Mouse (Mus musculus) layer of hippocampus, postnatal 36 days (tissue): ENCODE results near the gene Abcc8. TPM values are rescaled to one million over a fixed set of nuclear protein-coding genes. Genes with fewer than 3 reads are reported as not detected.
A peak's percentile ranks its signal among the peaks of the same experiment; 100 is the strongest.
"Not testable (repeated sequence)": the region's sequence is repeated elsewhere in the genome, so short reads cannot be mapped to it uniquely, and the experiment has no call there.

Experiments used
- DNase-seq, 2 experiments: peaks; one replicate each; pipeline ENCODE4 v3.0.0; 2022
- total RNA-seq, 2 experiments: library from RNA; stranded (reverse); gene quantifications; 2 replicates each; pipeline ENCODE4 v1.2.3; 2021

The Abcc8 gene
- total RNA-seq: 10 to 100 TPM; 50.7 to 59.2 TPM

GRCm38 (mm10) chr7:46179431-46180275 lies at the start of gene Abcc8:
Abcc8 (minus strand) TSS chr7:46180033.
- peak; percentile 27 to 33 for DNase-seq

- DNase-seq: no peak
Observed at GRCm38 (mm10) chr7:46226936-46227335, 47.1 kb upstream of the Abcc8 start.

- peak; percentile 31 to 32 for DNase-seq
Observed at GRCm38 (mm10) chr7:46226253-46226652, 46.4 kb upstream of the Abcc8 start.

GRCm38 (mm10) chr7:46220591-46221129 lies 40.8 kb upstream of the Abcc8 start:
- DNase-seq: no peak

GRCm38 (mm10) chr7:46218415-46218814 lies 38.6 kb upstream of the Abcc8 start:
- no peak for DNase-seq

- no peak for DNase-seq
Observed at GRCm38 (mm10) chr7:46216481-46216880, 36.6 kb upstream of the Abcc8 start.

- DNase-seq: no peak
Observed at GRCm38 (mm10) chr7:46210276-46210675, 30.4 kb upstream of the Abcc8 start.

- no peak for DNase-seq
Observed at GRCm38 (mm10) chr7:46208131-46208530, 28.3 kb upstream of the Abcc8 start.

- DNase-seq: no peak
Observed at GRCm38 (mm10) chr7:46204775-46205174, 24.9 kb upstream of the Abcc8 start.

GRCm38 (mm10) chr7:46204046-46204471 lies 24.2 kb upstream of the Abcc8 start:
- DNase-seq: peak; percentile 48 to 60

- DNase-seq: no peak
Observed at GRCm38 (mm10) chr7:46201649-46202048, 21.8 kb upstream of the Abcc8 start.

- no peak for DNase-seq
Observed at GRCm38 (mm10) chr7:46200021-46200420, 20.2 kb upstream of the Abcc8 start.

GRCm38 (mm10) chr7:46195356-46195755 lies 15.5 kb upstream of the Abcc8 start:
- DNase-seq: no peak

- no peak for DNase-seq
Observed at GRCm38 (mm10) chr7:46184232-46184631, 4.4 kb upstream of the Abcc8 start.

GRCm38 (mm10) chr7:46181590-46181989 lies 1.8 kb upstream of the Abcc8 start:
- peak in 1 of 2 experiments; percentile 43 for DNase-seq

GRCm38 (mm10) chr7:46168980-46169379 lies 10.9 kb downstream of the Abcc8 start:
- not testable (repeated sequence) for DNase-seq

- no peak for DNase-seq
Observed at GRCm38 (mm10) chr7:46168402-46168801, 11.4 kb downstream of the Abcc8 start.

- DNase-seq: no peak
Observed at GRCm38 (mm10) chr7:46167901-46168300, 11.9 kb downstream of the Abcc8 start.

- DNase-seq: no peak
Observed at GRCm38 (mm10) chr7:46165876-46166275, 14.0 kb downstream of the Abcc8 start.

GRCm38 (mm10) chr7:46162731-46163130 lies 17.1 kb downstream of the Abcc8 start:
- DNase-seq: peak; percentile 42 to 49

GRCm38 (mm10) chr7:46162132-46162727 lies 17.6 kb downstream of the Abcc8 start:
- DNase-seq: peak; percentile 53

- DNase-seq: no peak
Observed at GRCm38 (mm10) chr7:46161615-46162014, 18.2 kb downstream of the Abcc8 start.

GRCm38 (mm10) chr7:46157746-46158145 lies 22.1 kb downstream of the Abcc8 start:
- no peak for DNase-seq
